Mouse (Mus musculus): ENCODE results near the gene Dcun1d3. TPM values are rescaled to one million over a fixed set of nuclear protein-coding genes. Genes with fewer than 3 reads are reported as not detected.

Gene Dcun1d3
- polyA plus RNA-seq, 1 experiment from 2014 or later = 12.9 TPM

- 33% methylated on average over 1 of the region's 1 CpGs for WGBS
- H3K9me3 ChIP-seq (replicated peaks) = no peaks in the 10 kb centered on the region
- H3K27ac ChIP-seq (ENCODE audit: poor library complexity, severe bottlenecking) = no peak overlapping the region
- no peak overlapping the region for H3K4me3 ChIP-seq
- no peaks in the 10 kb centered on the region for H3K27me3 ChIP-seq (replicated peaks)
- no peaks in the 10 kb centered on the region for H3K36me3 ChIP-seq
- H3K9ac ChIP-seq = no peak overlapping the region
- no peak for ATAC-seq (ENCODE audit: insufficient number of reproducible peaks, low FRiP score)
- no peak overlapping the region for H3K4me2 ChIP-seq
- peaks cover 13% of the 10 kb centered on the region; the same call in 1 of the 2 replicates for H3K4me1 ChIP-seq (replicated peaks)
Measured at GRCm38 (mm10) chr7:119898247-119898856, 2.3 kb upstream of the Dcun1d3 start.

- 85% methylated on average over 8 of the region's 8 CpGs for WGBS
- peaks cover 14% of the 10 kb centered on the region; the same call in 1 of the 2 replicates for H3K4me1 ChIP-seq (replicated peaks)
Measured at GRCm38 (mm10) chr7:119897521-119898109, 1.5 kb upstream of the Dcun1d3 start.

GRCm38 (mm10) chr7:119894818-119895544 is 1.1 kb downstream of the Dcun1d3 start:
- Histone ChIP-seq H3K27ac (ENCODE audit: poor library complexity, severe bottlenecking) (peak overlapping the region; percentile 97), H3K36me3 (no peaks in the 10 kb centered on the region), H3K4me1 (replicated peaks) (peaks cover 14% of the 10 kb centered on the region; the same call in 1 of the 2 replicates), H3K9ac (peak overlapping the region; percentile 94), H3K9me3 (replicated peaks) (no peaks in the 10 kb centered on the region), H3K27me3 (replicated peaks) (no peaks in the 10 kb centered on the region), H3K4me3 (peak overlapping the region; percentile 86), H3K4me2 (peak overlapping the region; percentile 87)
- peak; percentile 40 for ATAC-seq (ENCODE audit: insufficient number of reproducible peaks, low FRiP score)
- WGBS = 1% methylated on average over 15 of the region's 15 CpGs

More at GRCm38 (mm10) chr7:119897521-119898109, 1.5 kb upstream of the Dcun1d3 start:
- H3K27me3 ChIP-seq (replicated peaks) = no peaks in the 10 kb centered on the region
- H3K4me3 ChIP-seq = no peak overlapping the region
- no peak overlapping the region for H3K9ac ChIP-seq
- no peaks in the 10 kb centered on the region for H3K9me3 ChIP-seq (replicated peaks)
- H3K27ac ChIP-seq (ENCODE audit: poor library complexity, severe bottlenecking) = no peak overlapping the region
- H3K4me2 ChIP-seq = no peak overlapping the region
- H3K36me3 ChIP-seq = no peaks in the 10 kb centered on the region
- no peak for ATAC-seq (ENCODE audit: insufficient number of reproducible peaks, low FRiP score)

GRCm38 (mm10) chr7:119892742-119893141 is 3.4 kb downstream of the Dcun1d3 start:
- Histone ChIP-seq H3K36me3 (no peaks in the 10 kb centered on the region), H3K9ac (no peak overlapping the region), H3K27ac (ENCODE audit: poor library complexity, severe bottlenecking) (no peak overlapping the region), H3K9me3 (replicated peaks) (no peaks in the 10 kb centered on the region), H3K4me3 (no peak overlapping the region), H3K27me3 (replicated peaks) (no peaks in the 10 kb centered on the region), H3K4me1 (replicated peaks) (peaks cover 13% of the 10 kb centered on the region; the same call in 1 of the 2 replicates), H3K4me2 (no peak overlapping the region)
- ATAC-seq (ENCODE audit: insufficient number of reproducible peaks, low FRiP score) = no peak
- 81% methylated on average over 4 of the region's 4 CpGs for WGBS

- no peak overlapping the region for H3K4me2 ChIP-seq
- no peak overlapping the region for H3K9ac ChIP-seq
- no peak for ATAC-seq (ENCODE audit: insufficient number of reproducible peaks, low FRiP score)
- no peaks in the 10 kb centered on the region for H3K36me3 ChIP-seq
- H3K27ac ChIP-seq (ENCODE audit: poor library complexity, severe bottlenecking) = no peak overlapping the region
- no peak overlapping the region for H3K4me3 ChIP-seq
- no peaks in the 10 kb centered on the region for H3K9me3 ChIP-seq (replicated peaks)
- 92% methylated on average over 1 of the region's 1 CpGs for WGBS
- no peaks in the 10 kb centered on the region for H3K27me3 ChIP-seq (replicated peaks)
- H3K4me1 ChIP-seq (replicated peaks) = peaks cover 14% of the 10 kb centered on the region; the same call in 1 of the 2 replicates
Measured at GRCm38 (mm10) chr7:119892198-119892597, 3.9 kb downstream of the Dcun1d3 start.

- Histone ChIP-seq H3K36me3 (peaks cover 5% of the 10 kb centered on the region; the same call in 1 of the 2 replicates), H3K9ac (no peak overlapping the region), H3K4me2 (no peak overlapping the region), H3K4me3 (no peak overlapping the region), H3K4me1 (replicated peaks) (peaks cover 2% of the 10 kb centered on the region; the same call in 1 of the 2 replicates), H3K27me3 (replicated peaks) (no peaks in the 10 kb centered on the region), H3K9me3 (replicated peaks) (no peaks in the 10 kb centered on the region), H3K27ac (ENCODE audit: poor library complexity, severe bottlenecking) (no peak overlapping the region)
- ATAC-seq (ENCODE audit: insufficient number of reproducible peaks, low FRiP score) = no peak
- WGBS = 75% methylated on average over 4 of the region's 4 CpGs
Measured at GRCm38 (mm10) chr7:119887887-119888286, 8.2 kb downstream of the Dcun1d3 start.

- no peak overlapping the region for H3K4me2 ChIP-seq
- peaks cover 7% of the 10 kb centered on the region for H3K36me3 ChIP-seq
- no peak for ATAC-seq (ENCODE audit: insufficient number of reproducible peaks, low FRiP score)
- H3K9me3 ChIP-seq (replicated peaks) = no peaks in the 10 kb centered on the region
- peaks cover 2% of the 10 kb centered on the region; the same call in 1 of the 2 replicates for H3K4me1 ChIP-seq (replicated peaks)
- H3K9ac ChIP-seq = no peak overlapping the region
- H3K4me3 ChIP-seq = no peak overlapping the region
- H3K27me3 ChIP-seq (replicated peaks) = no peaks in the 10 kb centered on the region
- no peak overlapping the region for H3K27ac ChIP-seq (ENCODE audit: poor library complexity, severe bottlenecking)
- WGBS = 81% methylated on average over 2 of the region's 2 CpGs
Measured at GRCm38 (mm10) chr7:119881229-119881628, 14.9 kb downstream of the Dcun1d3 start.

- no peaks in the 10 kb centered on the region for H3K27me3 ChIP-seq (replicated peaks)
- no peak overlapping the region for H3K9ac ChIP-seq
- no peaks in the 10 kb centered on the region for H3K9me3 ChIP-seq (replicated peaks)
- H3K4me1 ChIP-seq (replicated peaks) = peaks cover 7% of the 10 kb centered on the region
- no peak overlapping the region for H3K4me3 ChIP-seq
- ATAC-seq (ENCODE audit: insufficient number of reproducible peaks, low FRiP score) = no peak
- H3K27ac ChIP-seq (ENCODE audit: poor library complexity, severe bottlenecking) = no peak overlapping the region
- no peak overlapping the region for H3K4me2 ChIP-seq
- 88% methylated on average over 5 of the region's 5 CpGs for WGBS
- H3K36me3 ChIP-seq = peaks cover 7% of the 10 kb centered on the region
Measured at GRCm38 (mm10) chr7:119880345-119880744, 15.8 kb downstream of the Dcun1d3 start.

GRCm38 (mm10) chr7:119879171-119879570 is 16.9 kb downstream of the Dcun1d3 start:
- no peak overlapping the region for H3K9ac ChIP-seq
- peaks cover 7% of the 10 kb centered on the region for H3K4me1 ChIP-seq (replicated peaks)
- no peaks in the 10 kb centered on the region for H3K9me3 ChIP-seq (replicated peaks)
- no peak for ATAC-seq (ENCODE audit: insufficient number of reproducible peaks, low FRiP score)
- H3K27ac ChIP-seq (ENCODE audit: poor library complexity, severe bottlenecking) = no peak overlapping the region
- H3K27me3 ChIP-seq (replicated peaks) = no peaks in the 10 kb centered on the region
- H3K36me3 ChIP-seq = peaks cover 7% of the 10 kb centered on the region
- H3K4me3 ChIP-seq = no peak overlapping the region
- H3K4me2 ChIP-seq = no peak overlapping the region
- 91% methylated on average over 4 of the region's 4 CpGs for whole genome bisulfite sequencing

- 49% methylated on average over 3 of the region's 3 CpGs for WGBS
- Histone ChIP-seq H3K4me2 (no peak overlapping the region), H3K27ac (ENCODE audit: poor library complexity, severe bottlenecking) (no peak overlapping the region), H3K4me3 (no peak overlapping the region), H3K27me3 (replicated peaks) (no peaks in the 10 kb centered on the region), H3K9me3 (replicated peaks) (no peaks in the 10 kb centered on the region), H3K4me1 (replicated peaks) (peaks cover 5% of the 10 kb centered on the region; the same call in 1 of the 2 replicates), H3K36me3 (peaks cover 7% of the 10 kb centered on the region), H3K9ac (no peak overlapping the region)
- ATAC-seq (ENCODE audit: insufficient number of reproducible peaks, low FRiP score) = no peak
Measured at GRCm38 (mm10) chr7:119875776-119876440, 20.2 kb downstream of the Dcun1d3 start.

- Histone ChIP-seq H3K36me3 (no peaks in the 10 kb centered on the region; the same call in 1 of the 2 replicates), H3K4me3 (no peak overlapping the region), H3K4me2 (no peak overlapping the region), H3K9ac (no peak overlapping the region), H3K4me1 (replicated peaks) (peaks cover 5% of the 10 kb centered on the region; the same call in 1 of the 2 replicates), H3K27me3 (replicated peaks) (no peaks in the 10 kb centered on the region), H3K9me3 (replicated peaks) (no peaks in the 10 kb centered on the region), H3K27ac (ENCODE audit: poor library complexity, severe bottlenecking) (no peak overlapping the region)
- 56% methylated on average over 2 of the region's 2 CpGs for WGBS
- ATAC-seq (ENCODE audit: insufficient number of reproducible peaks, low FRiP score) = no peak
Measured at GRCm38 (mm10) chr7:119873050-119873449, 23.0 kb downstream of the Dcun1d3 start.

Measured in heart, embryonic 12.5 days (tissue).